Mouse (Mus musculus) limb, embryonic 10.5 days (tissue): ENCODE measurements around the gene Nxnl2. TPM values are rescaled to one million over a fixed set of nuclear protein-coding genes. Genes with fewer than 3 reads are reported as not detected.
"Not testable (repeated sequence)": the region's sequence is repeated elsewhere in the genome, so short reads cannot be mapped to it uniquely, and the experiment has no call there.

ENCODE experiments used
- DNase-seq: peaks from one replicate; pipeline ENCODE4 v3.0.0-alpha.2; 2017; ENCODE audit warnings: low spot score
- H3K27ac ChIP-seq: fragments of 300-500 bp; sonication (generic); 2 replicates; pipeline ENCODE4 v1.5.1; 2016; ENCODE audit warnings: mild to moderate bottlenecking
- H3K27me3 ChIP-seq: fragments of 300-500 bp; sonication (generic); 2 replicates; pipeline ENCODE4 v1.6.1; 2016; ENCODE audit warnings: low read depth, mild to moderate bottlenecking; ENCODE audit not compliant: poor library complexity, severe bottlenecking
- H3K36me3 ChIP-seq: fragments of 300-500 bp; sonication (generic); 2 replicates; pipeline ENCODE4 v1.6.1; 2016; ENCODE audit warnings: mild to moderate bottlenecking, moderate library complexity
- H3K4me1 ChIP-seq: fragments of 300-500 bp; sonication (generic); 2 replicates; pipeline ENCODE4 v1.6.1; 2016
- H3K4me3 ChIP-seq: fragments of 300-500 bp; sonication (generic); 2 replicates; pipeline ENCODE4 v1.5.1; 2016; ENCODE audit warnings: mild to moderate bottlenecking, moderate library complexity
- H3K9me3 ChIP-seq: fragments of 300-500 bp; sonication (generic); replicated peaks from 2 replicates; pipeline ENCODE4 v1.6.1; 2016; ENCODE audit warnings: mild to moderate bottlenecking
- WGBS: fragments of 180-500 bp; shearing (Covaris S2); methylation state at CpG from one replicate; pipeline ENCODE4 v1.1.7; 2016; 5-methylcytosine and 5-hydroxymethylcytosine counted together
- polyA plus RNA-seq: library from polyadenylated mRNA; unstranded; fragments of >200 nt; fragmentation: Nextera tagmentation; extraction: Ambion mirVana; gene quantifications from 2 replicates; pipeline ENCODE4 v1.2.1, GENCODE M21; 2016

Nxnl2 gene
- polyA plus RNA-seq, 1 experiment from 2014 or later = 2.0 TPM

DNA sequence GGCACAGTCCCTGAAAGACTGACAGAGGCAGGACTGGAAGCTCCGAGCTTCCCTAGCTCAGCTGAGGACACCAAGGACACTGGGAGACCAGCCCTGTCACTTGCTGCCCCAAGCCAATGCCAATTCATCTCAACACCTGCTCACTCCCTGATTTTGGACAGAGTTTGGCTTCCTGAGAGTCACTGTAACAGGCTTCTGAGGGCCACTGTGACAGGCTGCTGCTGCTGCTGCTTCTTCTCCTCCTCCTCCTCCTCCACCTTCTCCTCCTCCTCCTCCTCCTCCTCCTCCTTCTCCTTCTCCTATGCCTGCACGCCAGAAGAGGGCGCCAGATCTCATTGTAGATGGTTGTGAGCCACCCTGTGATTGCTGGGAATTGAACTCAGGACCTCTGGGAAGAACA is 19.5 kb downstream of the Nxnl2 start:
- no peak overlapping the region for H3K27ac ChIP-seq
- H3K9me3 ChIP-seq = no peaks in the 10 kb centered on the region
- H3K4me1 ChIP-seq = 0 out of 2 replicates have a peak, but pooled peaks cover 5% of the 10 kb centered on the region
- no peaks in the 10 kb centered on the region for H3K36me3 ChIP-seq
- no peaks in the 10 kb centered on the region for H3K27me3 ChIP-seq
- no peak for DNase-seq
- H3K4me3 ChIP-seq = no peak overlapping the region
- 65% methylated on average over 3 of the region's 3 CpGs for WGBS

GRCm38 (mm10) chr13:51191416-51192140 is 20.8 kb downstream of the Nxnl2 start:
- H3K4me3 ChIP-seq = no peak overlapping the region
- no peak overlapping the region for H3K27ac ChIP-seq
- no peaks in the 10 kb centered on the region for H3K36me3 ChIP-seq
- H3K27me3 ChIP-seq = no peaks in the 10 kb centered on the region
- no peaks in the 10 kb centered on the region for H3K9me3 ChIP-seq
- WGBS = 73% methylated on average over 6 of the region's 6 CpGs
- DNase-seq = peak; percentile 40
- 0 out of 2 replicates have a peak, but pooled peaks cover 5% of the 10 kb centered on the region for H3K4me1 ChIP-seq

DNA sequence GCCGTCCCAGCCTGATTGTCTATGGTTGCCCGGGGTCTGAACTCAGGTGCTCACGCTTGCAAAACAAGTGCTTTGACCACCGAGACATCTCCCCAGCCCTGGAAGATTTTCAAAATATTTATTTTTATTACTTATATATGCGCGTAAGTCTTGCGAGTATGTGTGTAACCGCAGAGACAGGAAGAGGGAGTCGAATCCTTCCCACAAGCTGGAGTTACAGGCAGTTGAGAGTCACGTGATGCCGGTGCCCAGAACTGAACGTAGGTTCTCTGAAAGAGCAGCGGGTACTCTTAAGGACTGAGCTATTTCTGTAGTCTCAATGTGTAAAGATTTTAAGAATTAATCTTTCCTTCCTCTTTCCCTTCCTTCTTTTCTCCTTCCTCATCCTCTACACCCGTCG is 23.1 kb downstream of the Nxnl2 start:
- 93% methylated on average over 15 of the region's 15 CpGs for WGBS

DNA sequence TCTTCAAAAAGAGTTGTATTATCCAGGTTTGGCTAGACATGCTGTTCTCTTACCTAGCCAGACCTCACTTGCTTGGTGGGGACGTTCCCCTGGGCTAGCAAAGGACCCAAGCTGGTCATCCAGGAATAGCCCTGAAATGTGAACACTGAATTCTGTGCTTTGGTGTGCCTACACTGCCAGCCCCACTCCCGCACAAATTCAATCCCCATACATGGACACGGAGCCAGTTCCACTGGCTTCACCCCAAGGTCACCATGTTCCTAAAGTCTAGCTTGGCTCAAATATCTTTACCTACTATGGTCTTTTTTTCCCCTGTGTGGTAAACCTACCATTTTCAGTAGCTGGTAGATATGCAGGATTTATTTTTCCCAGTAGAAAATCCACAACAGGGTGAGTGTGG is 26.9 kb downstream of the Nxnl2 start:
- H3K9me3 ChIP-seq = no peaks in the 10 kb centered on the region
- DNase-seq = no peak
- H3K36me3 ChIP-seq = no peaks in the 10 kb centered on the region
- no peaks in the 10 kb centered on the region for H3K27me3 ChIP-seq
- H3K4me3 ChIP-seq = no peak overlapping the region
- no peaks in the 10 kb centered on the region for H3K4me1 ChIP-seq
- 89% methylated on average over 3 of the region's 3 CpGs for WGBS
- H3K27ac ChIP-seq = no peak overlapping the region

More for the DNA sequence above, 23.1 kb downstream of the Nxnl2 start:
- DNase-seq = no peak
- H3K4me1 ChIP-seq = 0 out of 2 replicates have a peak, but pooled peaks cover 5% of the 10 kb centered on the region
- no peaks in the 10 kb centered on the region for H3K27me3 ChIP-seq
- no peaks in the 10 kb centered on the region for H3K36me3 ChIP-seq
- H3K9me3 ChIP-seq = no peaks in the 10 kb centered on the region
- no peak overlapping the region for H3K27ac ChIP-seq
- no peak overlapping the region for H3K4me3 ChIP-seq

- Histone ChIP-seq H3K27me3 (no peaks in the 10 kb centered on the region), H3K9me3 (no peaks in the 10 kb centered on the region), H3K36me3 (no peaks in the 10 kb centered on the region), H3K4me3 (no peak overlapping the region), H3K4me1 (no peaks in the 10 kb centered on the region), H3K27ac (no peak overlapping the region)
- 65% methylated on average over 5 of the region's 5 CpGs for WGBS
- DNase-seq = no peak
Measured at GRCm38 (mm10) chr13:51198186-51198585, 27.4 kb downstream of the Nxnl2 start.

DNA sequence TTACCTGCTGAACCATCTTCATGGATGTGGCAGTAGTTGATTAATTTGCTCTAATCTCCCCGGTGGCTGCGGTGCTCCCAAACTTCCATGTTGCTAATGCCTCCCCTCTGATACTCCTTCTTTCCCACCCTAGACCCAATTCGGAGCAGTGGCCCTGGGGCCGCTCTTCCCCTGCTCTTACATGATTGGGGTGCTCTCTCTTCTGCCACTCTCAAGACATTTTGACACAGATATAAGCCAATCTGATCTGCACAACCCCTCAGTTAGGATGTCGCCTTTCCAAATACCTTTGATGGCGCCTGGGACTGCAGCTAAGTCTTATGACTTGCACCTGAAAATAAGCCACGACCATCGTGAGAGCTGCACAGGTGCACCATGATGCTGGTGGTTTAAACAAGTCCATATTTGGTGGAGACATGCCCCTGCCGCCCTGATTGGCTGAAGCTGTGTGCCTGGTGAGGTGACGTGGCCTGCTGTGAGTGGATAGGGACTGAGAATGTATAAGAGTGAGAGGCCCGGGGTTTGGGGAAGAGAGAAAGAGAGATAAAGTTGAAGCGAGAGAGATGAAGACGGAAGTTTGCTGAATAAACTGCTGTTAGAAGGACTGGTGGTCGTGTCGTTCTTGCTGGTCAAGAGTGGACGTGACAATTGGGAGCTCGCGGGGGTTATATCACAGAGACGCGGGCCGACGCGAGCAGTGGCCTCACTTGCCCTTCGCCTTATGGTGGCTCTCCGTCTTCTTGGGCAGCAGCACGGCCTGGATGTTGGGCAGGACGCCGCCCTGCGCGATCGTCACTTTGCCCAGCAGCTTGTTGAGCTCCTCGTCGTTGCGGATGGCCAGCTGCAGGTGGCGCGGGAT is 31.4 kb downstream of the Nxnl2 start:
- not testable (repeated sequence) for H3K4me1 ChIP-seq, H3K36me3 ChIP-seq, H3K27me3 ChIP-seq, DNase-seq, H3K9me3 ChIP-seq
- peak overlapping the region; percentile 34 for H3K4me3 ChIP-seq
- peak overlapping the region; percentile 74; the same call in 1 of the 2 replicates for H3K27ac ChIP-seq
- WGBS = 48% methylated on average over 30 of the region's 36 CpGs

DNA sequence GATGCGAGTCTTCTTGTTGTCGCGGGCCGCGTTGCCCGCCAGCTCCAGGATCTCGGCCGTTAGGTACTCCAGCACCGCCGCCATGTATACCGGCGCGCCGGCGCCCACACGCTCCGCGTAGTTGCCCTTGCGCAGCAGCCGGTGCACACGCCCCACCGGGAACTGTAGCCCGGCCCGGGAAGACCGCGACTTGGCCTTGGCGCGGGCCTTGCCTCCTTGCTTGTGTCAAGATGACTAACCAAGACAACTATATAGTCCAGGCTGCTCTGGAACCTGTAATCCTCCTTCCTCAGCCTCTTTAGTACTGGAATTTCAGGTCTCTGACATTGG is 32.0 kb downstream of the Nxnl2 start:
- H3K36me3 ChIP-seq, DNase-seq, H3K27me3 ChIP-seq, H3K9me3 ChIP-seq, H3K4me1 ChIP-seq: not testable (repeated sequence)
- peak overlapping the region; percentile 74 for H3K27ac ChIP-seq
- H3K4me3 ChIP-seq = peak overlapping the region; percentile 34
- 9% methylated on average over 28 of the region's 28 CpGs for WGBS

DNA sequence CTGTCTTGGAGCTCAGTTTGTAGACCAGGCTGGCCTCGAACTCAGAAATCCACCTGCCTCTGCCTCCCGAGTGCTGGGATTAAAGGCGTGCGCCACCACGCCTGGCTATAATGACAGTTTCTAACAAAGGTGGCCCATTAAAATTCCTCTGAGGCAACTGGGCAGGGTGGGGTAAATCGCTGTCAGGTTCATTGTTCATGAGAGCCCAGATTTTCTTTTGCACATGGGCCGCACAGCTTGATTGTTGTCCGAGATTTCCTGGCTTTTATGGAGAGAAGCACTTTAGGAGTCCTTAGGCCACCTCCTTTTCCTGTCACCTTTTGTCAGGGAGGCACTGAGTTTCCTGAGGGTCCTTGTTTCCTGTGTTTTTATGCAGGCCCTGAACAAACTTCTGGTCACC is 32.6 kb downstream of the Nxnl2 start:
- Histone ChIP-seq H3K4me1 (peaks cover 6% of the 10 kb centered on the region), H3K27ac (no peak overlapping the region; the same call in 1 of the 2 replicates), H3K9me3 (no peaks in the 10 kb centered on the region), H3K27me3 (no peaks in the 10 kb centered on the region), H3K36me3 (no peaks in the 10 kb centered on the region), H3K4me3 (no peak overlapping the region)
- 90% methylated on average over 8 of the region's 8 CpGs for WGBS
- no peak for DNase-seq

- WGBS = 85% methylated on average over 11 of the region's 11 CpGs
- Histone ChIP-seq H3K27ac (0 out of 2 replicates have a peak overlapping the region, but pooled peaks have one; percentile 5), H3K4me1 (peaks cover 12% of the 10 kb centered on the region)
- H3K4me3 ChIP-seq, DNase-seq, H3K9me3 ChIP-seq, H3K36me3 ChIP-seq, H3K27me3 ChIP-seq: not testable (repeated sequence)
Measured at GRCm38 (mm10) chr13:51204081-51204480, 33.3 kb downstream of the Nxnl2 start.

GRCm38 (mm10) chr13:51207965-51208364 is 37.1 kb downstream of the Nxnl2 start:
- Histone ChIP-seq H3K9me3 (no peaks in the 10 kb centered on the region), H3K27ac (no peak overlapping the region), H3K4me3 (no peak overlapping the region), H3K36me3 (no peaks in the 10 kb centered on the region), H3K27me3 (no peaks in the 10 kb centered on the region), H3K4me1 (peaks cover 14% of the 10 kb centered on the region)
- WGBS = 74% methylated on average over 12 of the region's 12 CpGs
- DNase-seq = no peak

DNA sequence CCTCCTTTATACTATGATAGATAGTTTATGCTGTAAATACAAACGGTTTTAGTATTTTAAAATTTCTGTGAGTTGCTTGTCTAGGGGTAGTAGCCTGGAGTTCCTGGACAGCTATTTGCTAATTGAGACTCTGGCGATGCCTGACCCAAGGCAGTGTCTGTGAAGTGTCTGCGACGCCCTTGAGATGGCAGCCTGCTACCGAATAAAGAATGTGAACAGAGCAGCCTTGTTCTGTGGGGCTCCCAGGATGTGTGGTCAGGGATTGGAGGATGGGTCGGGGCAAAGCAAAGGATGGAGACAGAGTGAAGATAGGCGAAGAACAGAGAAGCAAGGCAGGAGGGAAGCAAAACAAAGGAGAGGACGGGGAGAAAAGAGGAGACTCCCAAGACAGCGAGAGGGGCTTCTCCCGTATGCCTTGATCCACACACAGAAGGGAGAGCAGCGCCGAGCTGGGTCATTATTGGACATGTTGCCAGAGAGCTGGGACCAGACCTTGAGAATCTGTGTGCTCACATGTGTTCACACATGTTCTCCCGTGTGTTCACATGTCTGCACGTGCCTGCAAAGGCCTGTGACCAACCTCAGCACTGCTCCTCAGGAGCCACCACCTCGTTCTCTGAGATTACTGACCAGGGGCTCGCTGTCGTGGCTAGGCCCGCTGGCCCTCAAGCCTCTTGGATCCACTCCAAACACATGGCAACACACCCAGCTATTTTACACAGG is 37.7 kb downstream of the Nxnl2 start:
- Histone ChIP-seq H3K27me3 (no peaks in the 10 kb centered on the region), H3K9me3 (no peaks in the 10 kb centered on the region), H3K27ac (peak overlapping the region; percentile 53), H3K36me3 (no peaks in the 10 kb centered on the region), H3K4me1 (peaks cover 14% of the 10 kb centered on the region), H3K4me3 (no peak overlapping the region)
- WGBS = 71% methylated on average over 18 of the region's 18 CpGs
- peak; percentile 47 for DNase-seq

GRCm38 (mm10) chr13:51210639-51211038 is 39.8 kb downstream of the Nxnl2 start:
- Histone ChIP-seq H3K36me3 (no peaks in the 10 kb centered on the region), H3K4me1 (peaks cover 14% of the 10 kb centered on the region), H3K27ac (no peak overlapping the region), H3K4me3 (no peak overlapping the region), H3K27me3 (no peaks in the 10 kb centered on the region), H3K9me3 (no peaks in the 10 kb centered on the region)
- no peak for DNase-seq
- WGBS = 67% methylated on average over 5 of the region's 5 CpGs

GRCm38 (mm10) chr13:51214746-51215145 is 43.9 kb downstream of the Nxnl2 start:
- H3K36me3 ChIP-seq = no peaks in the 10 kb centered on the region
- H3K27ac ChIP-seq = no peak overlapping the region
- H3K4me3 ChIP-seq = no peak overlapping the region
- 84% methylated on average over 2 of the region's 2 CpGs for WGBS
- no peaks in the 10 kb centered on the region for H3K9me3 ChIP-seq
- H3K4me1 ChIP-seq = peaks cover 24% of the 10 kb centered on the region
- DNase-seq = no peak
- no peaks in the 10 kb centered on the region for H3K27me3 ChIP-seq
